Mouse (Mus musculus): ENCODE results near the gene Hinfp. TPM values are rescaled to one million over a fixed set of nuclear protein-coding genes. Genes with fewer than 3 reads are reported as not detected.
"Not testable (repeated sequence)": the region's sequence is repeated elsewhere in the genome, so short reads cannot be mapped to it uniquely, and the experiment has no call there.

The Hinfp gene
- polyA plus RNA-seq, 1 experiment from 2014 or later, result 19.9 TPM

DNA sequence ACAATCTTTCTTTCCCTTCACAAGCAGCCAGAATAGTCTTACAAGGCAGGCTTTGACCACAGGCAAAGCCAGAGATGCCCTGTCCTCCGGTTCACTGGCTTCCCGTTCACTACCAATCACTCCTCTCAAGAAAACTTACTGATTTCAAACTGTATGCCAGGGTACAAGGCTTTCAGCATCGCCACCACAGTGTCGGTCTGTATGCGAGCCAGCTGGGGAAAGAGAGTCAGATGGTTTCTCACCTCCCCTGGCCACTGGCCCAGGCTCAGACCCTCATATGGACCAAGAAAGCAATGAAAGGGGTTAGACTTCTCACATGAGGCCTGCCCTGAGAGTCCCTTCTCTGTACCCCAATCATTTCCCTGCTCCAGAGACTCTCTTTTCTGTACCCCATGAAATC lies 36.0 kb upstream of the Hinfp start:
- Histone ChIP-seq H3K4me3 (replicated peaks) (no peak overlapping the region), H3K36me3 (peaks cover 15% of the 10 kb centered on the region), H3K9ac (peak overlapping the region; percentile 13; the same call in 1 of the 2 replicates), H3K9me3 (no peaks in the 10 kb centered on the region), H3K4me2 (replicated peaks) (no peak overlapping the region), H3K4me1 (replicated peaks) (peaks cover 28% of the 10 kb centered on the region), H3K27me3 (replicated peaks) (no peaks in the 10 kb centered on the region), H3K27ac (no peak overlapping the region)
- ATAC-seq, result no peak
- 93% methylated on average over 5 of the region's 5 CpGs for WGBS

DNA sequence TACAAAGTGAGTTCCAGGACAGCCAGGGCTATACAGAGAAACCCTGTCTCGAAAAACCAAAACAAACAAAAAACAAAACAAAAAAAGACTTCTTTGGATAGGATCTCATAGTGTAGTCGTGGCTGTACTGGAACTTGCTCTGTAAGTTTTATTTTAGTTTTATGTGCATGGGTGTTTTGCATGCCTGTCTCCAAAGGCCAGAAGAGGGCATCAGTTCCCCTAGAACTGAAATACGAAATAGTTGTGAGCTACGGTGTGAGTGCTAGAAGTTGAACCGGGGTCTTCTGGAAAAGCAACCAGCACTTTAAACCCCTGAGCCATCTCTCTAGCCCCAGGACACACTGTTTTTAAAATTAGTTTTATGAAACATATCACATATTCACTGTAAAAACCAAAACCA lies 33.1 kb upstream of the Hinfp start:
- H3K27me3 ChIP-seq (replicated peaks), result no peaks in the 10 kb centered on the region
- H3K4me2 ChIP-seq (replicated peaks), result no peak overlapping the region
- H3K36me3 ChIP-seq, result peaks cover 17% of the 10 kb centered on the region
- H3K4me3 ChIP-seq (replicated peaks), result no peak overlapping the region
- H3K4me1 ChIP-seq (replicated peaks), result peaks cover 29% of the 10 kb centered on the region
- H3K9ac ChIP-seq, result no peak overlapping the region
- WGBS, result 83% methylated on average over 5 of the region's 5 CpGs
- no peaks in the 10 kb centered on the region for H3K9me3 ChIP-seq
- ATAC-seq, result no peak
- H3K27ac ChIP-seq, result no peak overlapping the region

DNA sequence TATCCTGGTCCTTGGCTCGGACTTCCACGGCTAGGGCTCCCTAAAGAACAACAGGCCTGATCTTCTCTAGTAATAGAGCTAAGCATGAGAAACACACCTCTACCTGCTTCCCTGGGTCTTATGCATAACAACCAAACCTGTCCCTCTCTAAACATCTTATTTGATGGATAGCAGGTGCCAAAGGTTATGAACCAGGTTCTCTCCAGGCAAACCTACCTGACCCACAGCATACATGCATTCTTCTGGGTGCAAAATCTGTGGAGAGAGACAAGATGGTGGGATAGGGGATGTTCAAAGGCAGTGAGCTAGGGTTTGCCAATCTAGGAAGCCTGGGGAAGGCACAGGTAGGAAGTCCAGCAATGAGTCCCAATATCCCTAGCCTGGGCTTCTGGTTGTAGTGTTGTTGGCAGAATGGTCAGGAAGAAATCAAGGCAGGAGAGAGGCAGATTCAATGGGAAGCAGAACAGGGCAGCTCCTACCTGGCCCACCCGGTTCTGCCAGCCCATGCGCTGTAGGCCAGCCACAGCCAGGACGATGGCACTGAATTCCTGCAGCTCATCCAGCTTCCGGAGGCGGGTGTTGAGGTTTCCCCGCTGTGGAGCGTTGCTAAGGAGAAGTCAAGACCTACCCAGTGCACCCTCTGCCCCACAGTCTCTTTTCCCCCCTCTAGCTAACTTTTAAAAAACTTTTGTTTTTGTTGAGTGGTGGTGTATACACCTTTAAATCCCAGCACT lies 32.1 kb upstream of the Hinfp start:
- ATAC-seq, result no peak
- H3K27me3 ChIP-seq (replicated peaks), result no peaks in the 10 kb centered on the region
- no peaks in the 10 kb centered on the region for H3K9me3 ChIP-seq
- peak overlapping the region; percentile 88; the same call in 1 of the 2 replicates for H3K4me3 ChIP-seq (replicated peaks)
- H3K36me3 ChIP-seq, result peaks cover 26% of the 10 kb centered on the region
- H3K4me1 ChIP-seq (replicated peaks), result peaks cover 22% of the 10 kb centered on the region
- 0 out of 2 replicates have a peak overlapping the region, but pooled peaks have one; percentile 20 for H3K9ac ChIP-seq
- peak overlapping the region; percentile 69 for H3K4me2 ChIP-seq (replicated peaks)
- 68% methylated on average over 9 of the region's 9 CpGs for WGBS
- peak overlapping the region; percentile 27; the same call in 1 of the 2 replicates for H3K27ac ChIP-seq

DNA sequence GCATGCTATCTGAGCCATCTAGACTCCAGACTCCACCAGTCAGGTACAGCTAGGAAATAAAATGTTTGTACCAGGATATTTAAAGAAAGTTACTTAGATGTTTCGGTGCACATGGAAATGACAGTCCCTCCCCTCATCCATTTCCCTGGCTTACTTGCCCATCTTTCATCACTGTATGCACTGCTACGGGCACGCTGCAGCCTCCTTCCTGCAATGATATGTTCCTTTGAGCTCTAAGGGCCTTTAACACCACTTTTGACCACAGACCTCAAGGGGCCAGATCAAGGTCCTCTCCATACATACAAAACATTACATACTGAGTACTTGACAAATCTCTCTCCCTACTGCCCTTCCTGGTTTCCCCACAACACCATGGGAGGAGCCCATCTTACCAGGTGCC lies 31.5 kb upstream of the Hinfp start:
- peak overlapping the region; percentile 88 for H3K4me3 ChIP-seq (replicated peaks)
- H3K27ac ChIP-seq, result no peak overlapping the region
- H3K4me1 ChIP-seq (replicated peaks), result peaks cover 16% of the 10 kb centered on the region
- peaks cover 30% of the 10 kb centered on the region for H3K36me3 ChIP-seq
- peak overlapping the region; percentile 69 for H3K4me2 ChIP-seq (replicated peaks)
- peak overlapping the region; percentile 98 for H3K9ac ChIP-seq
- H3K27me3 ChIP-seq (replicated peaks), result no peaks in the 10 kb centered on the region
- 67% methylated on average over 3 of the region's 3 CpGs for WGBS
- H3K9me3 ChIP-seq, result no peaks in the 10 kb centered on the region
- ATAC-seq, result no peak

DNA sequence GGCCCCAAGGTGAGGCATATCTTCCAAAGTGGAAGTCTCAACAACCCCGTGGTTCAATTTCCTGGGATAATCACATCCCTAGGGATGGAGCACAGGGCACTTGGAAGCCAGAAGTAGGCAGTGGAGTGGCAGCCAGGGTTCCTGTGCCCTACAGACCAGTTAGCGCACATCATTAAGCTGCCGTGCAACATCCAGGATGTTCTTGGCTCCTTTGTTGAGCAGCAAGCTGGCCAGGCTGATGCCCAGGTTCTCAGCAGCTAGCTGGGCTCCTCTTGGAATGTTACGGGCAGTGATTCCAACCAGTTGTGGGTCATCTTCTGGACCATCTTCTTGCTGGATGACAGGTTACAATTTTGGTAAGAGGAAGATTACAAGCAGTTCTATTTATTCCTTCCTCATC lies 31.0 kb upstream of the Hinfp start:
- not testable (repeated sequence) for ATAC-seq

DNA sequence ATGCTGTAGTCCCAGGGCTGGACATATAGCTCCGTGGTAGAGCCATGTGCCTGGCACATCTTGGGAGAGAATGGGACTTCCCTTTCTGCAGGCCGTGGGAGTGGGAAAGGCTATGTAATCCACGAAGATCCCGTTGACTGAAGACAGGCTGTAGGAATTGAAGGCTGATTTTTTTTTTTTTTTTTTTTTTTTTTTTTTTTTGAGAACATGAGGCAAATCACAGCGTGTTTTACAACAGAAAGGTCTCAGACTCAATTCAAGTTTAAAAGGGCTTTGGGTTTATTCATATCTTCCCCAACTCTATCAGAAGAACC lies 30.6 kb upstream of the Hinfp start:
- no peaks in the 10 kb centered on the region for H3K27me3 ChIP-seq (replicated peaks)
- H3K4me1 ChIP-seq (replicated peaks), result peaks cover 16% of the 10 kb centered on the region
- H3K4me2 ChIP-seq (replicated peaks), result peak overlapping the region; percentile 69
- under 1% methylated on average over 5 of the region's 5 CpGs for WGBS
- H3K9me3 ChIP-seq, result no peaks in the 10 kb centered on the region
- H3K36me3 ChIP-seq, result peaks cover 35% of the 10 kb centered on the region
- peak overlapping the region; percentile 97; the same call in 1 of the 2 replicates for H3K27ac ChIP-seq
- no peak for ATAC-seq
- peak overlapping the region; percentile 98 for H3K9ac ChIP-seq
- peak overlapping the region; percentile 88 for H3K4me3 ChIP-seq (replicated peaks)

More for the DNA sequence above, 31.0 kb upstream of the Hinfp start:
- Histone ChIP-seq H3K9ac (peak overlapping the region; percentile 98), H3K4me2 (replicated peaks) (peak overlapping the region; percentile 69), H3K4me1 (replicated peaks) (peaks cover 16% of the 10 kb centered on the region), H3K36me3 (peaks cover 34% of the 10 kb centered on the region), H3K4me3 (replicated peaks) (peak overlapping the region; percentile 88)
- not testable (repeated sequence) for H3K27me3 ChIP-seq (replicated peaks); H3K27ac ChIP-seq; H3K9me3 ChIP-seq
- WGBS, result 30% methylated on average over 4 of the region's 4 CpGs

DNA sequence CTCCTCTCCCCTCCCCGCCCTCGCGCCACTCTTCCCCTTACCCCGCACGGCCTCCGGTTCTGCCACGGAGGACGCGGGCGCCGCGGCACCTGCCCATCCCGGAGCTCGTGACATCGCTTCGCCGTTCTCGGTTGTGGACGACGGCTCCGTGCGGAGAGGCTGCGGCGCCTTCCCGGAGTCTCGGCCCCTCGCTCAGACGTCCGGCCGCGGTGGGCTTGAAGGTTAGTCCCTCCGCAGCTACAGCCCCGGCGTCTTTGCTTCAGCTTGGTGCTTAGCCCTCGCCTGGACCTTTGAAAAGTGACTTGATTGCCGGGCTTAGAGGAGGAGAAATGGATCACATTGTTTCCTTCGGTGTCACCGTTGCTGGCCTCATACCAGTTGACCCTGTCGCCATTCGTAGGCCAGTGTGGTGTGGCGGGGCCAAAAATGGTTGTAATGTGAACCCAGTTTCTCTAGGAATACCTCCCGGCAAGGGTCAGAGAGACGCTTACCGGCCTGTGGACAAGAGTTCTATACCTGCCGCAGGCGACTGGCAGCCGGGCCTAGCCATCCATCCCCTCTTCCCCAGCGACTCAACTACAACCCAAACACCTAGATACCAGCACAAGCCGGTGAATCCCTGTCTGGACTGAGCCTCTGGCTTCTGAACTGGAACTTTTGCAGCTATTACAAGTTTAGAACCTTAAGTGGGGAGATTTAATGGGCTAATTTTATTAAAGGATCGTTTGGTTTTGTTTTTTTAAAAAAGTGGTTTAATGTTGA lies 30.0 kb upstream of the Hinfp start:
- Histone ChIP-seq H3K27ac (peak overlapping the region; percentile 97), H3K4me1 (replicated peaks) (peaks cover 16% of the 10 kb centered on the region), H3K27me3 (replicated peaks) (no peaks in the 10 kb centered on the region), H3K9me3 (no peaks in the 10 kb centered on the region), H3K36me3 (peaks cover 30% of the 10 kb centered on the region), H3K9ac (peak overlapping the region; percentile 98), H3K4me2 (replicated peaks) (peak overlapping the region; percentile 69), H3K4me3 (replicated peaks) (peak overlapping the region; percentile 88)
- no peak; the same call in none of the 2 replicates for ATAC-seq
- WGBS, result under 1% methylated on average over 50 of the region's 50 CpGs

DNA sequence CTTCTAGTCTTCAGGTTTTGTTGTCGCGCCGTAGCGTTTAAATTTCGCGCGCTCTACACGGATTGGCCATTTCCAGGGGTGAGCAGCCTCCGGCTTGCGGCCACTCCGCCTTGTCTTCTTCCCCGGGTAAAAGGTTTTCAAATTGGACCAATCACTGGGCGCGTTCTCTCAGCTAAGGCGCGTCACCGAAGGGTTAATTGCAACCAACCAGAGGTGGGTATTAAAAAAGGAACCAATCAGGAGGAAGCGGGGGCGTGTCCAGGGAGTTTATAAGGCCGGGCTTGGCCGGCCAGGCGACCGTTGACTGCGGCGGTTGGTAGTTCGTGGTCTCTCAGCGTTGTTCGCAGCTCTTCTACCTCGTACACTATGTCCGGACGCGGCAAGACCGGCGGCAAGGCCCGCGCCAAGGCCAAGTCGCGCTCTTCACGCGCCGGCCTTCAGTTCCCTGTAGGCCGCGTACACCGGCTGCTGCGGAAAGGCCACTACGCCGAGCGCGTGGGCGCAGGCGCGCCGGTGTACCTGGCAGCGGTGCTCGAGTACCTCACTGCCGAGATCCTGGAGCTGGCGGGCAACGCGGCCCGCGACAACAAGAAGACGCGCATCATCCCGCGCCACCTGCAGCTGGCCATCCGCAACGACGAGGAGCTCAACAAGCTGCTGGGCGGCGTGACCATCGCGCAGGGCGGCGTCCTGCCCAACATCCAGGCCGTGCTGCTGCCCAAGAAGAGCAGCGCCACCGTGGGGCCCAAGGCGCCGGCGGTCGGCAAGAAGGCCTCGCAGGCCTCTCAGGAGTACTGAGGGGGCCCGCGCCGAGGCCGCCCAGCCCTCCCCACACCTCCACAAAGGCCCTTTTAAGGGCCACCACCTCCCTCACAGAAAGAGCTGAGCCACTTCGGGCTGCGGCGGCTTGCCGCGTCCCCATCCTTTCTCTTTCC lies 29.2 kb upstream of the Hinfp start, which contains the start of gene H2afx:
TSS of gene H2afx (plus strand) at position 299 of the 935 bp plus-strand sequence.
- peak within 1 kb of the TSS; percentile 88 for H3K4me3 ChIP-seq (replicated peaks)
- under 1% methylated on average over 90 of the region's 91 CpGs for WGBS
- peak within 1 kb of the TSS; percentile 98 for H3K9ac ChIP-seq
- peaks cover 37% of the 10 kb centered on the region for H3K36me3 ChIP-seq
- no peaks in the 10 kb centered on the region for H3K9me3 ChIP-seq
- no peaks in the 10 kb centered on the region for H3K27me3 ChIP-seq (replicated peaks)
- peaks cover 16% of the 10 kb centered on the region for H3K4me1 ChIP-seq (replicated peaks)
- ATAC-seq, result peak; percentile 97
- peak within 1 kb of the TSS; percentile 97 for H3K27ac ChIP-seq
- H3K4me2 ChIP-seq (replicated peaks), result peak within 1 kb of the TSS; percentile 69

DNA sequence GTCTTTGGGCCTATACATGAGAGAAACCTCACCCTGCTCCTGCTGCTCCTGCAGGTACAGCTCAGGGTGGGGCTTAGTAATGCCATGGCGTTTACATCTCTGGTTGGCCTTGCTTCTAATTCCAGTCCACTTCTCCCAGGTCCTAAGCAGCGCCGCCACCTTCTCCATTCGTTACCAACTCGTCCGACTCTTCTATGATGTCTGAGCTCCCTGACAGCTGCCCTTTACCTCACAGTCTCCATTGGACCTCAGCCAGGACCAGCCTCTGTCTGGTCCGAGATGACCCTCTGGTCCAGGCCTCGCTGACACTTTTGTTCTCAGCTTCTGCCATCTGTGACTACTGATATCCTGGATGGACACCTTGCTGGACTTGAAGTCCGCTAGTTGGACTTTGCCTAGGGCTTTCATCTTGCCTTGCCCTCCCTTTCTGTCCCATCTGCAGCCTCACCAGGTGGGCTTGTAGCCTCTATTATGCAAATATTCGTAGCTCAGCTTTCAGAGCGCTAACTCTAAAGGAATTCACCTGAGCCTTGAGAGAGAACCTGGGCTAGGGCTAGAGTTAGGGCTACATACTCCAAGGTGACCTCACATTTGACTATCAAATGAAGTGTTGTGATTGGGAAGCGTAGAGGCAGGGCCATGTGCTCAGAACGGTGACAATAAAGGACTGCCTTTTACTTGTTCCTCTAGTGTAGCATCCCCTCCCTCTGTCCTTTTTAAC lies 27.6 kb upstream of the Hinfp start:
- no peak overlapping the region for H3K27ac ChIP-seq
- peaks cover 33% of the 10 kb centered on the region for H3K36me3 ChIP-seq
- no peak overlapping the region for H3K4me2 ChIP-seq (replicated peaks)
- 94% methylated on average over 13 of the region's 13 CpGs for WGBS
- peaks cover 16% of the 10 kb centered on the region for H3K4me1 ChIP-seq (replicated peaks)
- H3K9me3 ChIP-seq, result no peaks in the 10 kb centered on the region
- no peaks in the 10 kb centered on the region for H3K27me3 ChIP-seq (replicated peaks)
- H3K9ac ChIP-seq, result no peak overlapping the region
- no peak for ATAC-seq
- no peak overlapping the region for H3K4me3 ChIP-seq (replicated peaks)

DNA sequence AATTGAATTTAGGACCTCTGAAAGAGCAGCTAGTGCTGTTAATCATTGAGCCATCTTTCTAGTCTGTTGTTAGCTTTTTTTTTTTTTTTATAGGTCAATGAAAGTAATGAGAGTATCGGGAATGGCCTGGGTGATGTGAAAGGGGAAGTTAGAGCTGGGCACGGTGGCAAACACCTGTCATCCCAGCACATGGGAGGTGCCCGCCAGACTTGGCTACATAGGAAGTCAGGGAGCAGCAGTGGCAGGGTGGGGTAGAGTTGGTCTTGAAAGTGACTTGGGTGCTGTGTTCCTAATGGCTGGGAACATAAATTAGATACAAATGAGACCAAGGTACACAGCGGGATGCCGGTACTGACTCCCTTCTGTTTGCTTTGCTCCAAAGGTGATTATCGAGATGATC lies 25.3 kb upstream of the Hinfp start:
- Histone ChIP-seq H3K9me3 (no peaks in the 10 kb centered on the region), H3K27ac (no peak overlapping the region), H3K36me3 (peaks cover 29% of the 10 kb centered on the region), H3K4me1 (replicated peaks) (peaks cover 9% of the 10 kb centered on the region), H3K27me3 (replicated peaks) (no peaks in the 10 kb centered on the region), H3K9ac (no peak overlapping the region), H3K4me2 (replicated peaks) (no peak overlapping the region), H3K4me3 (replicated peaks) (no peak overlapping the region)
- ATAC-seq, result no peak
- 87% methylated on average over 6 of the region's 6 CpGs for WGBS

DNA sequence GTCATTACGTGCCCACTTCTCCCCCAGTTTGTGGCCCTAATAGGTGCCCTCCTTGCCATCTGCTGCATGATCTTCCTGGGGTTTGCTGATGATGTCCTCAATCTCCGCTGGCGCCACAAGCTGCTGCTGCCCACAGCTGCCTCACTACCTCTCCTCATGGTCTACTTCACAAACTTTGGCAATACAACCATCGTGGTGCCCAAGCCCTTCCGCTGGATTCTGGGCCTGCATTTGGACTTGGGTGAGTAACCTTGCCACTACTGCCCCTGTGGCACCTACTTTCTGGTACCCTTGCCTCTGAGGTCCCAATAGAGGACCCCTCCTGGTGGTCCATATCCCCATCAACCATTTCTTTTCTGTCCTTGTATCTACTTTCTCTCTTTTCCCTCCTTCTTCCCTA lies 22.5 kb upstream of the Hinfp start:
- Histone ChIP-seq H3K4me3 (replicated peaks) (peak overlapping the region; percentile 77), H3K27me3 (replicated peaks) (no peaks in the 10 kb centered on the region), H3K9ac (peak overlapping the region; percentile 94; the same call in 1 of the 2 replicates), H3K4me1 (replicated peaks) (peaks cover 9% of the 10 kb centered on the region), H3K36me3 (peaks cover 19% of the 10 kb centered on the region), H3K9me3 (no peaks in the 10 kb centered on the region), H3K4me2 (replicated peaks) (peak overlapping the region; percentile 82), H3K27ac (0 out of 2 replicates have a peak overlapping the region, but pooled peaks have one; percentile 95)
- no peak for ATAC-seq
- 83% methylated on average over 5 of the region's 5 CpGs for WGBS

All from intestine, embryonic 15.5 days (tissue).